Mouse (Mus musculus) heart, postnatal 36 days (tissue): ENCODE measurements around the gene Cx3cl1. TPM values are rescaled to one million over a fixed set of nuclear protein-coding genes. Genes with fewer than 3 reads are reported as not detected.

Experiments
- DNase-seq, 2 experiments: peaks; one replicate each; pipeline ENCODE4 v3.0.0; 2021 to 2022
- intact Hi-C: fragments of 180-260 bp; cut with DNase I; formaldehyde crosslinking; loops from one replicate; pipeline ENCODE4 v1.15.1; 2025
- total RNA-seq, 2 experiments: library from RNA; stranded (reverse); gene quantifications; 2 replicates each; pipeline ENCODE4 v1.2.3; 2021

Gene Cx3cl1
- total RNA-seq, 2 experiments from 2014 or later = 2.9 to 4.4 TPM

GRCm38 (mm10) chr8:94826210-94826609 is 54.4 kb downstream of the Cx3cl1 start:
- no peak for DNase-seq
- intact Hi-C loops = no loop called here

- no peak for DNase-seq
- intact Hi-C loops = no loop called here
Measured at GRCm38 (mm10) chr8:94828284-94828683, 56.5 kb downstream of the Cx3cl1 start.

Other genes starting within 250 kb of the Cx3cl1 start
- 1 to 10 TPM; 3.6 to 4.2 TPM for gene Cpne2, start 239.0 kb upstream of the Cx3cl1 start, total RNA-seq
- 10 to 100 TPM; 12.4 to 12.7 TPM for gene Rspry1, start 170.1 kb upstream of the Cx3cl1 start, total RNA-seq
- gene Fam192a, start 170.0 kb upstream of the Cx3cl1 start, total RNA-seq = 10 to 100 TPM; 20.6 to 24.8 TPM
- 10 to 100 TPM; 90.4 to 96.5 TPM for gene Arl2bp, start 105.4 kb upstream of the Cx3cl1 start, total RNA-seq
- gene Pllp, start 75.7 kb upstream of the Cx3cl1 start, total RNA-seq = under 1 TPM; 0.31 to 0.38 TPM
- gene Ccl22, start 26.4 kb upstream of the Cx3cl1 start, total RNA-seq = not detected
- gene Ccl17, start 38.4 kb downstream of the Cx3cl1 start, total RNA-seq = not detected
- gene Coq9, start 66.3 kb downstream of the Cx3cl1 start, total RNA-seq = 100 to 1,000 TPM; 536 to 626 TPM
- 10 to 100 TPM; 73.7 to 91.4 TPM for gene Ciapin1, start 66.3 kb downstream of the Cx3cl1 start, total RNA-seq
- 10 to 100 TPM; 69.1 to 69.9 TPM for gene Polr2c, start 85.4 kb downstream of the Cx3cl1 start, total RNA-seq
- gene Dok4, start 104.3 kb downstream of the Cx3cl1 start, total RNA-seq = 10 to 100 TPM; 16.6 to 20.4 TPM
- gene Ccdc102a, start 146.1 kb downstream of the Cx3cl1 start, total RNA-seq = 1 to 10 TPM; 6.8 to 6.9 TPM
- gene Adgrg5, start 151.7 kb downstream of the Cx3cl1 start, total RNA-seq = under 1 TPM; 0.24 to 0.31 TPM
- 10 to 100 TPM; 42.5 to 62.0 TPM for gene Adgrg1, start 202.7 kb downstream of the Cx3cl1 start, total RNA-seq
- gene Adgrg3, start 245.7 kb downstream of the Cx3cl1 start, total RNA-seq = 1 to 10 TPM; 1.9 to 2.1 TPM